Mouse (Mus musculus): ENCODE results near the gene Gm5617. TPM values are rescaled to one million over a fixed set of nuclear protein-coding genes. Genes with fewer than 3 reads are reported as not detected.
"Not testable (repeated sequence)": the region's sequence is repeated elsewhere in the genome, so short reads cannot be mapped to it uniquely, and the experiment has no call there.

Gene Gm5617
- total RNA-seq, 2 experiments from 2014 or later: 8.0 to 11.3 TPM

DNA sequence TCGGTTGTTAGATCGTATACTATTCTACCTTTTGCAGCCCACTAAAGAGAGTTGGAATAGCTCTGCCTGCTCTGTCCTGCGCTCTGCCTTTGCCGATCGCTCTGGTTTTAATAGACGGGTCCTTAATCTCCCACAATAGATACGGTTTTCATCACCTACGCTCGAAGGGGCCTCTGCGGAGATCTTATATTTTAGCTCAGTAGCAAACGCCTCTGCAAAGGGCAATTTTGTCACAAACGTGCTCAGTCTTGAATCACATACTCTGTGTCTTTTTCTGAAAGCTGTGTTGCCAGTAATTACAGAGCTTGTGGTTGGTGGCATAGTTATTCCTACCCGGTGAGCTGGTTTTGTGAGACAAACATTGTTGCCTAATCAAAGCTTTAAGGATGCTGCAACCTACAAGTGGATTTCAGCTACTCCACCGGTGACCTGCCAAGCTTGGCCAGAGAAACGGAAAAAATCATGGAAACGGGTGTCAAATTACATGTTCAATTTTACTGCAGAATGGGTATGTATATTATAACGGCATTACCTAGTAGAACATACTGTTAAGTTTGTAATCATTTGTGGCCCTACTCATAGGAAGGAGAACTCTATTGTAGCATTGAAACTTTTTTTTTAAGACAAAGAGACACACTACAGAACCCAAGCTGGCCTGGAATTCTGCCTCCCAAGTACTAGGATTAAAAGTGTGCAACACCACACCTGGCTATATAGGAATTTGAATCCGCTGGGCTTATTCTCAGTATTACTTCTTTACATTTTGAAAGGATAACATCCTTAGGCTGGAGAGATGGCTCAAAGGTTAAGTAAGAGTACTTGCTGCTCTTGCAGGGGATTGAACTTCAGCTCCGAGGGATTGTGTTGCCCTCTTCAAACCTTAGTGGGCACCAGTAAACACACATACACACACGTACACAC is 13.8 kb upstream of the Gm5617 start:
- no peak for ATAC-seq (replicated peaks; ENCODE audit: low FRiP score, low TSS enrichment, poor library complexity, severe bottlenecking)

DNA sequence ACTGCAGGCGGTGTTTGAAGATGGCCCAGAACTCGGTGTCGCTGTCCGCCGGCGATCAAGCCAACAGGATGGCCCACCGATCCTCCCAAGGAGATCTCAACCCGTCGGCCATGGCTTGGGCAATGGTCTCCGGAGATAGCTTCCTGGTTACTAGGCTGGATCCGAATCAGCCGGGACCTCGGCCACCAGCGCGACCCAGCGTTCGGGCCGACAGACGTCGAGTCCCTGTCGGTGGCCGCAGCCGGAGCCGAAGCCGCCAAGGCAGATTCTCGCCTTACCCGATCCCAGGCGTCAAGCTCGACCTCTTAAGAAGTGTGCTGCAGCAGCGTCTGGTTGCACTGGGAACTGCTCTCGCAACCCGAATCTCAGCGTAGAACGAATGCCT is 298 bp downstream of the Gm5617 start:
- peak; percentile 51 for ATAC-seq (replicated peaks; ENCODE audit: low FRiP score, low TSS enrichment, poor library complexity, severe bottlenecking)

DNA sequence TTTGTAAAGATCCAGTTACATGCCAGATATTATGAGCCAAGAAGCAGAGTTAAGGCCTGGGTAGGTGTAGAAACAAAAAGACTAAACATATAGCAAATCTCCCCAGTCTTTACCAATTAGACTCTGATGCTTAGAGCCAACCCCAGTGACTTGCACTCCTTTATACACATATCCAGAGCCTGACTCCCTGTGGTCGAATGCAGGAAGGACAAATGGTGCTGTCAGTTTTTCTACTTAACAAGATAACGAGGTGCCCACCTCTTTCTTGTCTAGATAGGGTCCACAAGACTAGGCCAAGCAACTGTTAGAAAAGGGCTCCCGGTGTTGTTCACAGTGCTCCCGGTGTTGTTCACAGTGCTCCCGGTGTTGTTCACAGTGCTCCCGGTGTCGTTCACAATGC is 6.0 kb downstream of the Gm5617 start:
- peak; percentile 47; the same call in 1 of the 2 replicates for ATAC-seq (replicated peaks; ENCODE audit: low FRiP score, low TSS enrichment, poor library complexity, severe bottlenecking)

DNA sequence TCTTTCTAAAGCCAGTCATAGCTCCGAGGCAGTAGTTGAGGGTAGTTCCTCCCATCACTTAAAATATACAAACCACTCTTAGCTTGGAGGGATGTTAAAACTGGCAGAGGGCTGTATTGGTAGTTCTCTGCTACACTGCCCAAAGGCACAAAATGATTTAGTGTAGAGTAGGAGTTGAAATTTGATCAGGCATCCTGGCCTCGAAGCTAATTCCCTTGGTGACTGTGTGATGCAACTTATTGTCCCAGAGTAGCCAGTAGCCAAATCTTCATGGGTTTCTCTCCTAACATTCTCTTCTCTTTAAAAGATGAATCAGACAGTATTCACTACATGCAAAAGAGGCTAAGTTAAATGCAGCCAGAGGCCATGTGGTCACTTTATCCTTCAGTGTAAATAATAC is 7.8 kb downstream of the Gm5617 start:
- ATAC-seq (replicated peaks; ENCODE audit: low FRiP score, low TSS enrichment, poor library complexity, severe bottlenecking): no peak

DNA sequence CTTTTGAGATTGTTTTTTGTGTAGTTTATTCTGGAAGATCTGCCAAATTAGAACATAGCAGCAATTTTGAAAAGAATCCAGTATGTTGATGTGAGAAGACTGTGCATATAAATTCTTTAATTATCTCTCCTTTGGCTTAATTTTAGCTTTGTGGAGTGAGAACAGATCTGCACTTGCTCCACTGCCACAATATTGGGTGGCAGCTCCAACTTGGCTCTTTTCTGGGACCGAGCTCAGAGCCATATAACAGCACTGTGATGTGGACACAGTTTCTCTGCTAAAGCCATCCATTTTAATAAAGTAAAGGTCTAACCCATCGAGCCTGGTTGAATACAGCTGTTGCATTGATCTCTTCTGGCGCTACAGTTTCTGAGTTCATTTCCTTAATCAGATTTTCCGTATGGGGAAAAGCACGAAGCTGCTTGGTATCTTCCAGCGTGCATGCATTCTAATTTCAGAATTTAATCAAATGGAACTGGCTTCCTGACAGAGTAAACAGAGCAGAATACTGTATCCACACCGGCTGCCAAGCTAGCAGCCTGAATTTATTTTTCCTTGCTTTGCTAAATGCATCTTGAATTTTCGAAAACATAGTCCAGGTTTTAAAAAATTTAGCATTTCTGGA is 9.6 kb downstream of the Gm5617 start:
- ATAC-seq (replicated peaks; ENCODE audit: low FRiP score, low TSS enrichment, poor library complexity, severe bottlenecking): no peak

DNA sequence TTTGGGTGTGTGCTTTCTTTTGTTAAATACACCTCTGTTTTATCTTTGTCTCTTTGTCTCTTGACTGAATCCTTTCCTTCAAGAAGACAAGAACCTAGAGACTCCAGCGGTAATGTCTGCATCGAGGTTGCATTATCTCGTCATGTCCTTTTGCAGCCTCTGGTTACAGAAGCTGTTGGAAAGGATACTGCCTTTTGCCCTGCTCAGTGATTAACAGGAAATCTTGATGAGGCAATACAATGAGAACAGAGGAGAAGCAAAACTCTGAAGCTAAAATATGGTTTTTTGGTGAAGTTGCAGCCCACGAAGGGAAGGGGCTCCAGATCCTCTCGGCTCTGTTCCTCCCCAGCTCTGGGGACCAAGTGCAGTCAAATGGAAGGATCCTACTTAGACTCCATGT is 14.9 kb downstream of the Gm5617 start:
- no peak for ATAC-seq (replicated peaks; ENCODE audit: low FRiP score, low TSS enrichment, poor library complexity, severe bottlenecking)

DNA sequence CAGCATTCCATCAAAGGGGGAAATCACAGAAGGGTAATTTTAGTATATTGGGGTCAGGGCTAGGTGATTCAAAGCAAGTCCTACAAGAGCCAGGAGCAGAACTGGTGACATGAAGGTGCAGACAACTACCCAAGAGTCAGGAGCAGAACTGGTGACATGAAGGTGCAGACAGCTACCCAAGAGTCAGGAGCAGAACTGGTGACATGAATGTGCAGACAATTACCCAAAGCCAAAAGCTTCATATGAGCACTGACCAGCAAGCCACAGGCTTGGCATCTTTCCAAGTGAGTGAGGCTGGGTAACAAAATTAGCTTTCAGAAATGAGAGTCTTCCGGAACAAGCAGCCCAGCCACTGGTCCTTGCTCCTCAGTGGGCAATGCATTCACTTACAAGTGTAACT is 20.1 kb downstream of the Gm5617 start:
- ATAC-seq (replicated peaks; ENCODE audit: low FRiP score, low TSS enrichment, poor library complexity, severe bottlenecking): no peak

DNA sequence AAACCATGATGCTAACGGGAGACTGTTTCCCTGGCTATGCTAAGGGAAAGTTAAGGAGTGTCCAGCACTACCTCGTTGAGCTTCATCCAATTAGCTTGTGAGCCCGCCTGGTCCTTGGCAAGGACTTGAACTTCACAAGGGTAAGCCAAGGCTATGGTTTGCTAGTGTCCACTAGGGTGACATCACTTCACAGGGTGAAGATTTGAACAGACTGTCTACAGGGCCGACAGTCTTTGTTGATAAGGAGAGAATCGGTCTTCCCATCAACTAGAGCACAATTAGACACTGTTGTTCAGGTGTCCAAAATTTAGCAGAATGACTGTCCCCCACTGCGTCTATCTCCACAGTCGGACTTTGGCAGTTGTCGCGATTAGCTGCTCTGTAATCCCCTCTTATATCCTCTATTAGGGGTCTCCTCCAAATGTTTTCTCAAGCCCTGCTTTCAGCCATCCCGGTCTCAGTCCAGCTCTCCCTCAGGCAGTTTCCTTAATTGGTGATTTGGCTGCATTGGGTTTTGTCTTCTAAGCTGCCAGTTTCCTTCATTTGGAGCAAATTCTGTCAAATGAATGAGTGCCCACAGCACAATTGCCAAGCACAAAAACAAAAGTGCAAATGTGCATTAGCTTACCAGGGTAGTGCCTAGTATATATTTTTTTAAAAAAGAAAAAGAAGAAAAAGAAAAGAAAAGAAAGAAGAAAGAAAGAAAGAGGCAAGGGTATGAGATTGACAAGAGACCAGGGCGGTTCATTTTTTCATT is 21.6 kb downstream of the Gm5617 start:
- no peak for ATAC-seq (replicated peaks; ENCODE audit: low FRiP score, low TSS enrichment, poor library complexity, severe bottlenecking)

DNA sequence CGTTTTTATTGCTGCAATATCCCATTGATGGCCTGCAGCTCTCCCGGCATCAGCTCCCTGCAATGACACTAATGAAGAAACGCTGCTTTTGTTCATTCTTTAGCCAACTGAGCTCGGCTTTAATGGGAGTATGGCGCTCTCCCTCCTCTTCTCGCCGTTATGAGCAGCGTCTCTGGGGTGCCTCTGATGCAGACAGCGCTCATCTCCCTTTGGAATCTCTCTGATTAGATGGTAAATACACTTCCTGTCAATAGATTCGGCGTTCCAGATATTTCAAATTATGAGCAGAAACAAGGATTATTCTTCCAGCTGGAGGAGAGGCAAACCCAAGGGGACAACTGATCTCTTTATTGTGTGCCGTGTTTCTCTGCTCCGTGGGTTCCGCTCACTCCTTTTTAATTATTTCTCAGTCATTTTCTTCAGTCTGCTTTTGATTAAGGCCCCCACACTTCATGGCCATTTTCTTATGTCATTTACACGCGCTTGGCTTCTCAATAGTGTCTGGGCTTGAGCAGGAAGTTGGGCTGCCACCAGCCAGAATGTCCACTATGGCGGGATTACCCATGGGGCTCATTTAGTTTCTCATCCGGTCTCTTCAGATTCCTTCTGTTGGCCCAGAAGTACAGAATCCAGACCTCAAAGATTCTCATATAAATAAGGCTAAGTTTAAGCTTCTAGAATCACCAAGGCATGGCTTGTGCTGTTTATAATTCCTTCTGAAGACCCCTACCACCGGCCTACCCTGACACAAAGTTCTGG is 22.3 kb downstream of the Gm5617 start:
- no peak for ATAC-seq (replicated peaks; ENCODE audit: low FRiP score, low TSS enrichment, poor library complexity, severe bottlenecking)

DNA sequence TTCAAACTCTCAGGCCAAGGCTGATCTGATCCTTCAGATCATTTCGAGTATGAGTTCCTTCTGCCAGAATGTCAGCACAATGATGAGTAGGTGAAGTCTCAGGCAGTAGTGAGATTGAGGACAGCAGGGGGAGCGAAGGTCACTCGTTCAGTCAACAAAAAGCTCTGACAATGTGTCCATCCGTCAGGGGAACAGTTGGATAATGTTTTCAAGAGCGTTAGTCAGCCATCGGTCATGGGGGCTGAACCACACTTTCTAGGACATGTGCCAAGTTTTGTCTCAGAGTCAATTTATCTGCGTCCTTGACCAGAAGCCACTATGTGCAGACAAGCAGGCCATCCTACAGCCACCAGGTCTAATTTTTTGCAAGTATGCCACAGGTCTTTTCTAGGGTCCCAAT is 25.2 kb downstream of the Gm5617 start:
- ATAC-seq (replicated peaks; ENCODE audit: low FRiP score, low TSS enrichment, poor library complexity, severe bottlenecking): not testable (repeated sequence)

DNA sequence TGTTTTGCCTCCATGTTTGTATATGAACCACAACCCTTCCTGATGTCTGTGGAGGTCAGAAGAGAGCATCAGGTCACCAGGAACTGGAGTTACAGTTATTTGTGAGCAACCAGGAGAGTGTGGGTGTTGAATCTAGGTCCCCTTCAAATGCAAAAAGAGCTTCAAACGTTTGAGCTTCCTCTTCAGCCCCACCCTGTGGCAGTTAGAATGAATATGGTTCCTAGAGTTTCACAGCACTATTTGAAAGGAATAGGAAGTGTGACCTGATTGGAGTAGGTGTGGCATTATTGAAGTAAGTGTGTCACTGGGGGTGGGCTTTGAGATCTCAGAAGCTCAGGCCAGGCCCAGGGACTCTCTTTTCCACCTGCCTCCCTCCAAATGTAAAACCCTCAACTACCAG is 30.3 kb downstream of the Gm5617 start:
- no peak for ATAC-seq (replicated peaks; ENCODE audit: low FRiP score, low TSS enrichment, poor library complexity, severe bottlenecking)

DNA sequence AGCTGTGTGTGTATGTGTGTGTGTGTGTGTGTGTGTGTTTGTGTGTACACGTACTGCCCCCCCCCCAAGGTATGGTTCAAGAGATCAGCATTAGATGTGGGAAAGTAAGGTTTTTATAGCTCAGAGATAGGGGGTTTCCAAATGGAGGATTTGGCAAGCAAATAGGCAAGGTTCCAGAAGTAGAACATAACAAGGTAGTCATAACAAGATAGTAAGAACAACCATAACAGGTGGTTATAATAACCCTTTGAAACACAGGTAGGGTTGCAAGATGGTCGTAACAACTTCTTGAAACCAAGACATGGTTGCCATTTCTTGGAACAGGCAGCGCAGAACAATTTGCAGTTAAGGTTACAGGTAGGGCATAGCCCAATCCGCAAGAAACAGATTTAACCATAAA is 31.3 kb downstream of the Gm5617 start:
- no peak for ATAC-seq (replicated peaks; ENCODE audit: low FRiP score, low TSS enrichment, poor library complexity, severe bottlenecking)

DNA sequence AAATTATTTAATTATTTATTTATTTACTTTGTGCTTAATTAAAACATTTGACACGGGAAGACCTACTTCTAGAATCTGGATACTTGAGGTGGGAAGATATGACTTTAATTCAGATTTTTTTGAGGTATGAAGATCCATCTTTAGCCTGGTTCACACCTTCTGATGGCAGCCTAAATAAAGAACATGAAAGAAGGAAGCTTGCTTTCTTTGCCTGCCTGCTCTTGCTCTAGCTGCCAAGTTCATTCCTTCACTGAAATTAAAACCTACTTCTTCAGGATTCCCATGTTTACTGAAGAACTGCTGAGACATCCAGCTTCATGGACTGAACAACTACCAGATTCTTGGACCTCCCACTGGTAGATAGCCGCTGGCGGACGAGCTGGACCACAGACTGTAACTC is 36.1 kb downstream of the Gm5617 start:
- no peak for ATAC-seq (replicated peaks; ENCODE audit: low FRiP score, low TSS enrichment, poor library complexity, severe bottlenecking)

DNA sequence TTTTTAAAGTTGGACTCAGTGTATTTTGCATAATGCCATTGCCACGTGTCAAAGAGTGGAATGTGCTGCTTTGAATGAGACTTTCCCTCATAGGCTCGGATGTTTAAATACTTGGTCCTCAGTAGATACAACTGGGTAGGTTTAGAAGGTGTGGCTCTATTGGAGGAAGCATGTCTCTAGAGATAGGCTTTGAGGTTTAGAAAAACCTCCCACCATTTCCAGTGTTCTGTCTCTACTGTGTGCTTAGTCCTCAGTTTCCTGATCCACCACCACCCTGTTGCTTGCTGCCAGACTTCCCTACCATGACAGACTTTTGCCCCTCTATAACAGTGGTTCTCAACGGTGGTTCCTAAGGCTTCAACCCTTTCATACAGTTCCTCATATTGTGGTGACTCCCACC is 37.0 kb downstream of the Gm5617 start:
- ATAC-seq (replicated peaks; ENCODE audit: low FRiP score, low TSS enrichment, poor library complexity, severe bottlenecking): peak; percentile 70

DNA sequence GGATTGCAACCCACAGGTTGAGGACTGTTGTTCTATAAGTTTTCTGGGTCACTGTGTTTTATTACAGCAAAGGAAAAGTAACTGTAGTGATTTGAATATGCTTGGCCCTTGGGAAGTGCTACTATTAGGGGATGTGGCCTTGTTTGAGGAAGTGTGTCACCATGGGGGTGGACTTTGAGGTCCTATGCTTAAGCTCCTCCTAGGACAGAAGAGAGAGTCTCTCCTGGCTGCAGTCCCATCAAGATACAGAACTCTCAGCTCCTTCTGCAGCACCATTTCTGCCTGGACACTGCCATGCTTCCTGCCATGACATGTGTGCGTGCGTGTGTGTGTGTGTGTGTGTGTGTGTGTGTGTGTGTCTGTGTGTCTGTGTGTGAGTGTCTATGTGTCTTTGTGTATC is 37.5 kb downstream of the Gm5617 start:
- ATAC-seq (replicated peaks; ENCODE audit: low FRiP score, low TSS enrichment, poor library complexity, severe bottlenecking): peak; percentile 81

DNA sequence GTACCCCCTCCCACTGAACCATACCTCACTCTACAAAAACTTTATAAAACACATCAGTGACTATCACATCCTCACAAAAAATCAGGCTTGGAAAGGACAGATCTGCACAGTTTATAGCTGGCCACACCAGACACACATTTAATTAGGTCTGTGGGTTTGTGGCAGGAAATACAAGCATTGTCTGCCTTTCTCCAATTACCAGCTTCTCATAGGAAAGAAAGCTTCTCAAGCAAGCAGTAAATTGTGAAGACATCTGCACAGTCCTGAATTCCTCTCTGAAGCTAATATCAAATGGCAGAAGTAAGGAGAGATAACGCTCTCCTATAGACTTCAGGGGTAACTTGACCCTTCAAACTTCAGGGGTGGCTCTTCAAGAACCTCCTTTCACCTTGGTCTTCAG is 41.2 kb downstream of the Gm5617 start:
- ATAC-seq (replicated peaks; ENCODE audit: low FRiP score, low TSS enrichment, poor library complexity, severe bottlenecking): no peak

DNA sequence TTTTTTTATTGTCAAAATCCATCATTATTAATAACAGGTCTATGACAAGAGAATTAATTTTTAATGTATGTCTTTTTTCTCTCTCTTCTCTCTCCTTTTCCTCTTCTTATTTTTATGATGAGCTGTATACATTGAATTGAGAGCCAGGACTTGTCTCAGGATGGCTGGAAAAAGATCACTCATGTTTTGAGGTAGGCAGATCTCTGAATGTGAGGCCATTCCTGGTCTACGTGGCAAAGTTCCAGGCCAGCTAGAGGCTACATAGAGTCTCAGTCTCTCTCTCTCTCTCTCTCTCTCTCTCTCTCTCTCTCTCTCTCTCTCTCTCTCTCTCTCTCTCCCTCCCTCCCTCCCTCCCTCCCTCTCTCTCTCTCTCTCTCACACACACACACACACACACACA is 42.4 kb downstream of the Gm5617 start:
- ATAC-seq (replicated peaks; ENCODE audit: low FRiP score, low TSS enrichment, poor library complexity, severe bottlenecking): not testable (repeated sequence)

DNA sequence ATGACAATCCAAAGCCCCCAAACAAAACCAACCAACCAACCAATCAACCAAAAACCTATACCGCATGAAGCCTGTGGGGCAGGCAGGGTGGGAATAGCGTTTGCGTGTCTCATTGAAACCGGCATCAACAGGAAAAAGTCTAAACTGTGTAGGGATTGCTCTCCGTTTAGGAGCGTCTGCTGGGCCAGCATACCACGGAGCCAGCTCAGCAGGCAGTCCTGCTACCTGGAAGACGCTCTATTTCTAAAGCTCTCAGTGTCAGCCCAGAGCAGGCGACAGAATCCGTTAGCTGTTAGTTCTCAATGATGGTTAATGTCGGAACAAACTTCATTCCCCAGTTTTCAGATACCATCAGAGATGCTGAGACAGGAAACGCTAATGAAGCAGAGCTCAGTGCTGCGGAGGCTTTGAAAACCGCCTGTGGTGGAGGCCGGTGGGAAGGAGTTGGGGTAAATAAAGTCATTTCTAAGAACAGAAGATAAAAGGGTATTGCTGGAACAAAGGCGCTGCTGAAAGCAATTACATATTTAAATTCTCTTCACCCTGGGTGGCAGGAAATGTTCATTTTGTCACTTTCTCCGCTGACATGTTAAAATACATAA is 42.9 kb downstream of the Gm5617 start:
- 0 out of 2 replicates have a peak, but pooled peaks have one; percentile 26 for ATAC-seq (replicated peaks; ENCODE audit: low FRiP score, low TSS enrichment, poor library complexity, severe bottlenecking)

DNA sequence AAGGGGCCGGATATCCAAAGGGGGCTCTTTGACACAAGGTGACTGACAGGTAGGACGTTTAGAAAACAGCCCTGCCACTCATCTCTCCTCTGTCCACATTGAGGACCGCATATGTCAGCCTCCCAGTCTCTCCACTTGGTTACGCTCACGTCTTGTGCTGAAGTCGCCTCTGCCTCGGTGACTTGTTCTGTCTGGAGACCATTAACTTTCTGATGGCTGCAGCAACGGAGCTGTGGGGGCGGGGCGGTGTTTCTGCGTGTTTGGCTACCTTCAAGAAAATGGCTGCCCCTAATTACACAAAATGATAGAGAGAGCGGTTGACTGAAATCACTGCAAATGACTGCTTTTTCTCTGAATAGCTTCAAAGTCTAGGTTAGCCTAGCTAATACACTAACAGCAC is 43.4 kb downstream of the Gm5617 start:
- no peak for ATAC-seq (replicated peaks; ENCODE audit: low FRiP score, low TSS enrichment, poor library complexity, severe bottlenecking)
